In genomic region chr12:73564176-73564575, GRCm38 (mm10) we compare ENCODE assay signal across 23 mouse cellular contexts. TPM values are rescaled to one million over a fixed set of nuclear protein-coding genes. Genes with fewer than 3 reads are reported as not detected.
A peak's percentile ranks its signal among the peaks of the same experiment; 100 is the strongest.
DNase-seq lines count a peak whose midpoint lies in the region; ATAC-seq and TF ChIP-seq lines count a peak whose summit lies in the region.
"Had no signal": no experiment of that assay in that cellular context is flagged by ENCODE, and none has a peak within 500 bp of the region (broad histone marks: within the 10 kb centered on the region; RNA-seq: fewer than 3 reads in every experiment).

No protein-coding gene starts in this region.

- no peaks in the 10 kb centered on the region for H3K36me3 ChIP-seq in heart, embryonic 12.5 days
- H3K36me3 ChIP-seq in midbrain, embryonic 12.5 days = no peaks in the 10 kb centered on the region
- H3K36me3 ChIP-seq in midbrain, embryonic 10.5 days = no peaks in the 10 kb centered on the region
- H3K36me3 ChIP-seq in MEL (ENCODE audit: control insufficient read depth in 1 of 2, insufficient read depth in 2 of 2, low read length in 2 of 2) = no peaks in the 10 kb centered on the region; a peak in 1 of 4 replicates
- no peaks in the 10 kb centered on the region for H3K36me3 ChIP-seq in embryonic facial prominence, embryonic 10.5 days (replicated peaks)
- H3K36me3 ChIP-seq: embryonic facial prominence, embryonic 15.5 days; forebrain, embryonic 10.5 days; heart, embryonic 10.5 days; heart, embryonic 15.5 days; hindbrain, embryonic 12.5 days had no signal

- peak overlapping the region; percentile 40; the same call in 1 of the 2 replicates for H3K9ac ChIP-seq in heart, embryonic 12.5 days
- no peak overlapping the region for H3K9ac ChIP-seq in midbrain, embryonic 12.5 days (replicated peaks)
- H3K9ac ChIP-seq in MEL (ENCODE audit: control insufficient read depth, low read depth, low read length, poor library complexity, severe bottlenecking) = peak overlapping the region; percentile 22; the same call in 1 of the 2 replicates
- H3K9ac ChIP-seq: embryonic facial prominence, embryonic 15.5 days; hindbrain, embryonic 12.5 days had no signal

- WGBS in heart, embryonic 12.5 days = 12% methylated on average over 10 of the region's 10 CpGs
- WGBS in midbrain, embryonic 12.5 days = 13% methylated on average over 10 of the region's 10 CpGs
- 16% methylated on average over 10 of the region's 10 CpGs for WGBS in midbrain, embryonic 10.5 days
- 17% methylated on average over 10 of the region's 10 CpGs for WGBS in embryonic facial prominence, embryonic 10.5 days

- no peak for TF ChIP-seq POLR2A in MEL (IDR thresholded peaks at IDR 0.05; ENCODE audit: control insufficient read depth in 1 of 2, insufficient read depth in 1 of 2, low read depth in 1 of 2, low read length in 2 of 2, poor library complexity in 1 of 2)

- ATAC-seq in heart, embryonic 12.5 days (ENCODE audit: insufficient number of reproducible peaks, low FRiP score) = no peak
- ATAC-seq in midbrain, embryonic 12.5 days (ENCODE audit: low FRiP score, low read depth) = peak; percentile 56; the same call in 1 of the 2 replicates
- ATAC-seq in megakaryocyte, adult 5-6 weeks (ENCODE audit: poor library complexity, severe bottlenecking) = no peak
- ATAC-seq: hindbrain, postnatal 0 days had no signal

- no peak for TF ChIP-seq CTCF in MEL (IDR thresholded peaks at IDR 0.05 in 2 of 3, conservative IDR thresholded peaks at IDR 0.05 in 1 of 3; ENCODE audit: control insufficient read depth in 1 of 3, insufficient read depth in 1 of 3, low read depth in 2 of 3, low read length in 3 of 3, poor library complexity in 1 of 3, severe bottlenecking in 1 of 3)

- H3K27me3 ChIP-seq in heart, embryonic 12.5 days (replicated peaks) = no peaks in the 10 kb centered on the region; the same call in 1 of the 2 replicates
- H3K27me3 ChIP-seq in midbrain, embryonic 12.5 days = peaks cover 9% of the 10 kb centered on the region; the same call in 1 of the 2 replicates
- peaks cover 15% of the 10 kb centered on the region for H3K27me3 ChIP-seq in midbrain, embryonic 10.5 days (ENCODE audit: low read depth, poor library complexity, severe bottlenecking)
- H3K27me3 ChIP-seq in MEL (ENCODE audit: control insufficient read depth in 1 of 2, insufficient read depth in 2 of 2, low read length in 2 of 2) = no peaks in the 10 kb centered on the region
- H3K27me3 ChIP-seq in embryonic facial prominence, embryonic 10.5 days (replicated peaks; ENCODE audit: low read depth, poor library complexity, severe bottlenecking) = peaks cover 13% of the 10 kb centered on the region
- H3K27me3 ChIP-seq: CH12.LX; embryonic facial prominence, embryonic 15.5 days; heart, embryonic 15.5 days had no signal

- peaks cover 4% of the 10 kb centered on the region; the same call in 1 of the 2 replicates for H3K4me1 ChIP-seq in heart, embryonic 12.5 days (replicated peaks)
- peaks cover 8% of the 10 kb centered on the region; the same call in 1 of the 2 replicates for H3K4me1 ChIP-seq in midbrain, embryonic 12.5 days
- H3K4me1 ChIP-seq in midbrain, embryonic 10.5 days = peaks cover 8% of the 10 kb centered on the region; the same call in 1 of the 2 replicates
- 0 out of 4 replicates have a peak, but pooled peaks cover 0 to 3% of the 10 kb centered on the region in 2 experiments for H3K4me1 ChIP-seq in MEL (ENCODE audit: control insufficient read depth in 1 of 2, insufficient read depth in 2 of 2, low read length in 2 of 2)
- H3K4me1 ChIP-seq in embryonic facial prominence, embryonic 10.5 days = peaks cover 11% of the 10 kb centered on the region

- TF ChIP-seq EP300 in MEL (IDR thresholded peaks at IDR 0.05; ENCODE audit: low read depth in 1 of 2, low read length in 2 of 2) = no peak

- DNase-seq in heart, postnatal 4 days = no peak
- no peak for DNase-seq in midbrain, embryonic 10.5 days (ENCODE audit: low spot score)
- DNase-seq in MEL (ENCODE audit: low read depth, low spot score) = peak; percentile 42
- DNase-seq in embryonic facial prominence, embryonic 10.5 days (ENCODE audit: low spot score) = peak; percentile 16
- DNase-seq: adrenal gland, adult 2 months; adrenal gland, postnatal 25 days; cerebellum, adult 2 months; cerebellum, postnatal 25 days; gastrocnemius, adult 2 months; gastrocnemius, postnatal 25 days; heart, postnatal 36 days had no signal

- H3K27ac ChIP-seq in heart, embryonic 12.5 days (ENCODE audit: poor library complexity, severe bottlenecking) = no peak overlapping the region
- H3K27ac ChIP-seq in midbrain, embryonic 12.5 days (replicated peaks) = no peak overlapping the region
- H3K27ac ChIP-seq in midbrain, embryonic 10.5 days (replicated peaks) = no peak overlapping the region
- H3K27ac ChIP-seq in MEL (ENCODE audit: control insufficient read depth, low read depth, low read length) = no peak overlapping the region
- H3K27ac ChIP-seq in embryonic facial prominence, embryonic 10.5 days (replicated peaks) = no peak overlapping the region
- H3K27ac ChIP-seq: embryonic facial prominence, embryonic 15.5 days; forebrain, embryonic 10.5 days; gastrocnemius, adult 2 months; heart, embryonic 10.5 days; heart, embryonic 15.5 days; hindbrain, embryonic 12.5 days; hindbrain, postnatal 0 days had no signal

- no peak for TF ChIP-seq RAD21 in MEL (IDR thresholded peaks at IDR 0.05; ENCODE audit: low read depth, low read length)

- no peaks in the 10 kb centered on the region for H3K79me2 ChIP-seq in MEL (ENCODE audit: control insufficient read depth, insufficient read depth, low read length, poor library complexity)

- H3K9me3 ChIP-seq in heart, embryonic 12.5 days (replicated peaks) = 0 out of 2 replicates have a peak, but pooled peaks cover 4% of the 10 kb centered on the region
- no peaks in the 10 kb centered on the region for H3K9me3 ChIP-seq in midbrain, embryonic 12.5 days
- H3K9me3 ChIP-seq in midbrain, embryonic 10.5 days (replicated peaks) = no peaks in the 10 kb centered on the region; the same call in 1 of the 2 replicates
- H3K9me3 ChIP-seq in MEL (replicated peaks; ENCODE audit: insufficient read depth, low read length) = no peaks in the 10 kb centered on the region
- H3K9me3 ChIP-seq in embryonic facial prominence, embryonic 10.5 days = peaks cover 4% of the 10 kb centered on the region; the same call in 1 of the 2 replicates
- H3K9me3 ChIP-seq: embryonic facial prominence, embryonic 15.5 days; heart, embryonic 10.5 days; heart, embryonic 15.5 days; hindbrain, embryonic 12.5 days had no signal

- H3K4me2 ChIP-seq in heart, embryonic 12.5 days = no peak overlapping the region
- H3K4me2 ChIP-seq in midbrain, embryonic 12.5 days (replicated peaks) = 0 out of 2 replicates have a peak overlapping the region, but pooled peaks have one; percentile 13

- H3K4me3 ChIP-seq in heart, embryonic 12.5 days = no peak overlapping the region
- no peak overlapping the region for H3K4me3 ChIP-seq in midbrain, embryonic 12.5 days
- no peak overlapping the region for H3K4me3 ChIP-seq in midbrain, embryonic 10.5 days
- H3K4me3 ChIP-seq in MEL (ENCODE audit: control insufficient read depth in 1 of 2, insufficient read depth in 1 of 2, low read depth in 2 of 2, low read length in 2 of 2) = peak overlapping the region in 1 of 2 experiments; percentile 19; a peak in 1 of 4 replicates
- no peak overlapping the region for H3K4me3 ChIP-seq in embryonic facial prominence, embryonic 10.5 days
- H3K4me3 ChIP-seq: erythroblast, embryonic 14.5 days had no signal

TF ChIP-seq in MEL, 35 proteins besides CTCF, POLR2A, EP300 and RAD21:
- no peak for TF ChIP-seq ZC3H11A (IDR thresholded peaks at IDR 0.05; ENCODE audit: low read depth, low read length)
- no peak for TF ChIP-seq USF2 (IDR thresholded peaks at IDR 0.05; ENCODE audit: borderline replicate concordance in 1 of 2, insufficient read depth in 1 of 2, low read depth in 1 of 2, low read length in 2 of 2)
- no peak for TF ChIP-seq RCOR1 (IDR thresholded peaks at IDR 0.05; ENCODE audit: low read depth, low read length)

RNA-seq across cellular contexts. Expression of gene Tmem30b, which starts 18.0 kb away (rescaled TPM):
- 0.18 and 0.36 TPM in 2 replicates for polyA plus RNA-seq in heart, embryonic 12.5 days (2016; fragmentation: Nextera tagmentation; extraction: Ambion mirVana)
- total RNA-seq in heart, postnatal 4 days (2021) = under 1 TPM; 0.31 to 0.32 TPM
- 2.0 TPM in 2 replicates for polyA plus RNA-seq in midbrain, embryonic 12.5 days (2016; fragmentation: Nextera tagmentation; extraction: Ambion mirVana)
- polyA plus RNA-seq in midbrain, embryonic 10.5 days (2016; fragmentation: Nextera tagmentation; extraction: Ambion mirVana) = 1.6 and 1.8 TPM in 2 replicates
- total RNA-seq in MEL (2012; rRNA removed) = not detected in 2 replicates
- polyA plus RNA-seq in MEL (2012; ENCODE audit: insufficient read depth in 1 of 2, insufficient read length in 2 of 2, low read depth in 1 of 2, low replicate concordance in 2 of 2, missing spikeins in 1 of 2) = not detected
- polyA plus RNA-seq in embryonic facial prominence, embryonic 10.5 days (2016; fragmentation: Nextera tagmentation; extraction: Ambion mirVana) = 8.1 and 11.0 TPM in 2 replicates
- 0.16 TPM in 1 of 2 replicates, not detected in the other for total RNA-seq in megakaryocyte, adult 5-6 weeks (2015)
- total RNA-seq in megakaryocyte, adult 5-6 weeks (2017) = not detected in 2 replicates
- total RNA-seq: adrenal gland, postnatal 25 days; CH12.LX; granulocyte monocyte progenitor cell, adult 5-6 weeks had no signal
- polyA plus RNA-seq: erythroblast, embryonic 14.5 days had no signal

RNA-seq across cellular contexts. Expression of gene Prkch, which starts 20.4 kb away (rescaled TPM):
- 19.5 and 20.0 TPM in 2 replicates for polyA plus RNA-seq in heart, embryonic 12.5 days (2016; fragmentation: Nextera tagmentation; extraction: Ambion mirVana)
- total RNA-seq in heart, postnatal 4 days (2021) = 10 to 100 TPM; 22.6 to 23.1 TPM
- polyA plus RNA-seq in midbrain, embryonic 12.5 days (2016; fragmentation: Nextera tagmentation; extraction: Ambion mirVana) = 7.0 TPM in 2 replicates
- polyA plus RNA-seq in midbrain, embryonic 10.5 days (2016; fragmentation: Nextera tagmentation; extraction: Ambion mirVana) = 4.0 and 4.9 TPM in 2 replicates
- total RNA-seq in MEL (2012; rRNA removed) = not detected in 2 replicates
- not detected for polyA plus RNA-seq in MEL (2012; ENCODE audit: insufficient read depth in 1 of 2, insufficient read length in 2 of 2, low read depth in 1 of 2, low replicate concordance in 2 of 2, missing spikeins in 1 of 2)
- 6.7 and 6.9 TPM in 2 replicates for polyA plus RNA-seq in embryonic facial prominence, embryonic 10.5 days (2016; fragmentation: Nextera tagmentation; extraction: Ambion mirVana)
- 15.5 and 15.6 TPM in 2 replicates for total RNA-seq in megakaryocyte, adult 5-6 weeks (2015)
- 14.0 and 14.1 TPM in 2 replicates for total RNA-seq in megakaryocyte, adult 5-6 weeks (2017)

Comparison
In these comparisons a context has a peak if more than half of its experiments do, and no peak if none do; other contexts are left out.
1. DNase-seq: peak in MEL (single experiment) and embryonic facial prominence, embryonic 10.5 days (single experiment); none in heart, postnatal 4 days (single experiment) and midbrain, embryonic 10.5 days (single experiment).